Mouse (Mus musculus): ENCODE measurements around the gene Ddx46. TPM values are rescaled to one million over a fixed set of nuclear protein-coding genes. Genes with fewer than 3 reads are reported as not detected.
"Not testable (repeated sequence)": the region's sequence is repeated elsewhere in the genome, so short reads cannot be mapped to it uniquely, and the experiment has no call there.

The Ddx46 gene
- polyA plus RNA-seq, 1 experiment from 2014 or later, result 33.5 TPM

- H3K4me1 ChIP-seq (replicated peaks), result no peaks in the 10 kb centered on the region; the same call in 1 of the 2 replicates
- no peak overlapping the region for H3K4me2 ChIP-seq (replicated peaks)
- peaks cover 82% of the 10 kb centered on the region for H3K36me3 ChIP-seq
- H3K9me3 ChIP-seq, result no peaks in the 10 kb centered on the region
- WGBS, result 89% methylated on average over 2 of the region's 2 CpGs
- H3K9ac ChIP-seq (replicated peaks), result no peak overlapping the region
- no peak overlapping the region for H3K4me3 ChIP-seq (replicated peaks)
- no peak for ATAC-seq
- H3K27ac ChIP-seq, result no peak overlapping the region
- no peaks in the 10 kb centered on the region for H3K27me3 ChIP-seq
Observed at GRCm38 (mm10) chr13:55607624-55608006, 27.2 kb upstream of the Ddx46 start.

DNA sequence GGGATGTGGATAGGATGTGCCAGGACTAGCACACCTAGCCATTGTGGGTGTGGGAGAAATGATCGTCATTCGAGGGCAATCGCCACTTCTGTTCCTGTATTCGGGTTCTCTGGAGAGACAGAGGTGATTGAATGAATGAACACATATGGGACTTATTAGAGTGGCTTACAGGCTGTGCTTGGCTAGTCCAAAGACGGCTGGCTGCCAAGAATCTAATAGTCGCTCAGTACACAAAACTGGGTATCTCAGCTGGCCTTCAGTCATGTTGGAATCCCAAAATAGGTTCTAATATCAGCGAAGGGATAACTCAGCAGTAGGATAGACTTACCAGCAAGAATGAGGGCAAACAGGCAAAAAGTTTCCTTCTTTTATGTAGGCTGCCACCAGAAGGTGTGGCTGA, 22.8 kb upstream of the Ddx46 start:
- peaks cover 56% of the 10 kb centered on the region for H3K36me3 ChIP-seq
- ATAC-seq, result no peak
- H3K4me3 ChIP-seq (replicated peaks), result no peak overlapping the region
- no peak overlapping the region for H3K27ac ChIP-seq
- H3K4me2 ChIP-seq (replicated peaks), result no peak overlapping the region
- 95% methylated on average over 7 of the region's 7 CpGs for WGBS
- no peak overlapping the region; the same call in 1 of the 2 replicates for H3K9ac ChIP-seq (replicated peaks)
- H3K27me3 ChIP-seq, result no peaks in the 10 kb centered on the region
- no peaks in the 10 kb centered on the region for H3K9me3 ChIP-seq
- H3K4me1 ChIP-seq (replicated peaks), result no peaks in the 10 kb centered on the region

DNA sequence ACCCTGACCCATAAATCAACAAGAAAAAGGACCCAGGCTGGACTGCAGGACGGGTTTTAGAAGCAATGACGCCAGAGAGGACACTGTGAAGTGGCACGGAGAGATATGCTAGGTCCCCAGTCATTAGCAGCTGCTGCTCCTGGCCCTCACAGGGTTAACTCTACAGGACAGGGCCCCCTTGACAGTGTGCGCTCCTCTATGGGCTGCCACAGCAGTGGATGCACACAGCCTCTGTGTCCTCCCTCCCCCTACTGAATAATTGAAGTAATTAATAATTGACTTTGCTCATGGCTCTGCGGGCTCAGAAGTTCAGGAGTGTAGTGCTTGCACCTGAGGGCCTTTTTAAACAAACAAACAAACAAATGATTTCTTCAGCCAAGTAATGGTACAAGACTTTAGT, 21.4 kb upstream of the Ddx46 start:
- WGBS, result 55% methylated on average over 5 of the region's 5 CpGs
- ATAC-seq, result no peak
- Histone ChIP-seq H3K27me3 (no peaks in the 10 kb centered on the region), H3K27ac (no peak overlapping the region), H3K4me1 (replicated peaks) (no peaks in the 10 kb centered on the region), H3K9me3 (no peaks in the 10 kb centered on the region), H3K4me3 (replicated peaks) (no peak overlapping the region), H3K4me2 (replicated peaks) (no peak overlapping the region), H3K36me3 (peaks cover 41% of the 10 kb centered on the region), H3K9ac (replicated peaks) (no peak overlapping the region)

DNA sequence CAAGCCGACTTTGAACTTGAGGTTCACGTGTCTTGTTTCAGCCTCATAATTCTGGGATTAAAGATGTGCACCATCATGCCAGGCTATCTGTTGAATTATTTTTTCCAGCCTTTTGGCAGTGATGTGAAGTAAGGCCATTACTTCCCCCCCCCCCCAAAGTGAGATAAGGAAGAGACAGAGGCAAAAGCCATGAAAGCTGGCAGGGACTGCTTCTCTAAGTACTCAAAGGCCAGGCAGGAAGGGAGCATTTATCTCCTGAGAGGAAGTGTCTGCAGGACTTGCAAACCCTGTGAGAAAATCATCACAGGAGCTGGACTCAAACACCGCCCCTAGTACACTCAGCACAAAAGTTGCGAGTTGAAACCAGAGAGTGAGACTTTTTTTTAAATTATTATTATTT, 15.5 kb upstream of the Ddx46 start:
- no peaks in the 10 kb centered on the region for H3K9me3 ChIP-seq
- no peaks in the 10 kb centered on the region for H3K27me3 ChIP-seq
- 0 out of 2 replicates have a peak, but pooled peaks cover 3% of the 10 kb centered on the region for H3K36me3 ChIP-seq
- no peak overlapping the region for H3K9ac ChIP-seq (replicated peaks)
- no peak for ATAC-seq
- H3K4me1 ChIP-seq (replicated peaks), result peaks cover 16% of the 10 kb centered on the region
- no peak overlapping the region for H3K4me3 ChIP-seq (replicated peaks)
- H3K27ac ChIP-seq, result no peak overlapping the region
- 94% methylated on average over 4 of the region's 4 CpGs for WGBS
- H3K4me2 ChIP-seq (replicated peaks), result no peak overlapping the region

- H3K4me2 ChIP-seq (replicated peaks), result no peak overlapping the region
- no peak overlapping the region for H3K27ac ChIP-seq
- H3K4me3 ChIP-seq (replicated peaks), result no peak overlapping the region
- H3K27me3 ChIP-seq, result no peaks in the 10 kb centered on the region
- no peaks in the 10 kb centered on the region for H3K9me3 ChIP-seq
- no peak overlapping the region for H3K9ac ChIP-seq (replicated peaks)
- ATAC-seq, result no peak
- peaks cover 5% of the 10 kb centered on the region; the same call in 1 of the 2 replicates for H3K36me3 ChIP-seq
- H3K4me1 ChIP-seq (replicated peaks), result peaks cover 24% of the 10 kb centered on the region
- 75% methylated on average over 2 of the region's 2 CpGs for WGBS
Observed at GRCm38 (mm10) chr13:55620275-55620674, 14.6 kb upstream of the Ddx46 start.

DNA sequence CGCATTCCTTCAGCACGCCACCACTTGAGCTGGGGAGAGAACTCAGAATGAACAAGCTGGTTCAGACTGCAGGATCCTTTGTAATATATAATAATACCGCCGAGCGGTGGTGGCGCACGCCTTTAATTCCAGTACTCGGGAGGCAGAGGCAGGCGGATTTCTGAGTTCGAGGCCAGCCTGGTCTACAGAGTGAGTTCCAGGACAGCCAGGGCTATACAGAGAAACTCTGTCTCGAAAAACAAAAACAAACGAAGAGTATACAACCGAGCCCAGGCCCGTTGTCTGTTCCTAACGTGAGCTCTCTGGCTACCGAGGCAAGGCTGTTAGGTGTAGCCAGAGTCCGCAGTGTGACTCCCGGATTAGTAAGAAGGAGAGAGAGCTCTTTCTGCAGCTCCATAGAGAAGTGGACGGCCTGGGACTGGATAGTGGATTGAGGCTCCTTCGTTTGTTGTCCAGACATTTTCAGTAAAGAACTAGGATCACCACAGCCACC, 12.6 kb upstream of the Ddx46 start:
- peak overlapping the region; percentile 94 for H3K27ac ChIP-seq
- 24% methylated on average over 20 of the region's 20 CpGs for WGBS
- peak overlapping the region; percentile 66 for H3K4me2 ChIP-seq (replicated peaks)
- H3K4me3 ChIP-seq (replicated peaks), result peak overlapping the region; percentile 73
- H3K36me3 ChIP-seq, result peaks cover 17% of the 10 kb centered on the region
- peaks cover 32% of the 10 kb centered on the region for H3K4me1 ChIP-seq (replicated peaks)
- peak overlapping the region; percentile 83 for H3K9ac ChIP-seq (replicated peaks)
- not testable (repeated sequence) for H3K9me3 ChIP-seq, H3K27me3 ChIP-seq, ATAC-seq

DNA sequence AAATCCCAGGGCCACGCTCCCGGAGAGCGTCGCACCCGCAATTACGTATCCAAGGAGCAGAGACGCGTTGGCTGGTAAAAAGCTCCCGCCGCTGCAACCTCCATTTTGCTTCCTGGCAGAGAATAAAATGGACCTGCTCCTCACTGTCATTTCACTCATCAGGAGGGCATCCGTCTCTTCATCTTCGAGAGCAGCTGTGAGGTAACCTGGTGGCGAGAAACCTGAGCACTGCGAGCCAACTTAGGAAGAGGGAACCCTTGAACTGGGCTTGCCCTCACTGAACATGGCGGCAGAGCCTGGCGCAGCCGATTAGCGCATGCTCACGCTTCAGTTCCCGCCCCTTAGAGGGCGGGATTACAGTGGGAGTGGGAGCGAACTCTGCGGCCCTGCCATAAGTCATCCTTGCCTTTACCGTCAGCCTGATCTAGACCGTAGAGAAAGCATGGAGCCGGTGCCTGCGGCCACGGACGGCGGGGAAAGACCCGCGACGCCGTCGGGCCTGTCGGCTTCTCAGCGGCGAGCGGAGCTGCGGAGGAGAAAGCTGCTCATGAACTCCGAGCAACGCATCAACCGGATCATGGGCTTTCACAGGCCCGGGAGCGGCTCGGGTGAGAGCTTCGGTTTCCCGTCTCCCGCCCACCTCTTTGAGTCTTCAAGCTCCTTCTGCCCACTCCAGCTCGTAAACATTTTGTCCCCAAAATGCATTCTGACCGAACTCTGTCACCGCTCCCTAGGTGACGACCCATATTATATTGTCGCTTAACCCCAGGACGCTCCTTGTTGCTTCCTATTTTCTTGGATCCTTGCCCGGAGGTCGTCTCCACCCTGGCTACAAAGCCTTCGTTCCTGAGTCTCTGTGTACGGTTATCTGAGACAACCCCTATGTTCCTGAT, 11.9 kb upstream of the Ddx46 start, which contains the start of gene Caml:
Gene Caml, plus strand, starts transcription at position 357 of the 893 bp plus-strand sequence.
- peak; percentile 98 for ATAC-seq
- no peaks in the 10 kb centered on the region for H3K9me3 ChIP-seq
- peaks cover 22% of the 10 kb centered on the region for H3K36me3 ChIP-seq
- H3K4me1 ChIP-seq (replicated peaks), result peaks cover 32% of the 10 kb centered on the region
- WGBS, result under 1% methylated on average over 59 of the region's 59 CpGs
- H3K4me2 ChIP-seq (replicated peaks), result peak within 1 kb of the TSS; percentile 66
- H3K4me3 ChIP-seq (replicated peaks), result peak within 1 kb of the TSS; percentile 73
- H3K9ac ChIP-seq (replicated peaks), result peak within 1 kb of the TSS; percentile 83
- H3K27ac ChIP-seq, result peak within 1 kb of the TSS; percentile 94
- no peaks in the 10 kb centered on the region for H3K27me3 ChIP-seq

DNA sequence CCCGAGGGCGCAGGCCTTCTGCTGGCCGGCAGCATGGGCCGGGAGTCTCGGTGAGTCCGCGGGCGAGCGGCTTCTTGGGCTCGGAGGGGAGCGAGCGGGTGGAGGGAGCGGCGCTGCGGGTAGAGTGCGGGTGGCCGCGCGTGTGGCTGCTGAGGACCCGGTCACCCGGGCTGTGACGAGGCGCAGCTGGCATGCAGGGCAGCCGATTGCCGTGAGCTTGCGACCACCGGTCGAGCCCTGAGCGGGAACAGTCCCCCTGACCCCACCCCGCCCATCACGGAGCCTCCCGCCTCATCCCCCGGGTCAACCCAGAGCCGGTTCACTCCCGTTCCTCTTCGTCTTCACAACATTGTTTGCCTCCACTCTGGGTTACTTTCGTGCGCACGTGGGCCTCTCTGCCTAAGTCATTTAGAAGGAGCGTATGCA, 332 bp downstream of the Ddx46 start:
- Histone ChIP-seq H3K9ac (replicated peaks) (peak overlapping the region; percentile 92), H3K4me2 (replicated peaks) (peak overlapping the region; percentile 90), H3K4me1 (replicated peaks) (peaks cover 23% of the 10 kb centered on the region), H3K27ac (peak overlapping the region; percentile 58), H3K36me3 (peaks cover 52% of the 10 kb centered on the region), H3K9me3 (no peaks in the 10 kb centered on the region), H3K4me3 (replicated peaks) (peak overlapping the region; percentile 99), H3K27me3 (no peaks in the 10 kb centered on the region)
- WGBS, result 1% methylated on average over 36 of the region's 40 CpGs
- ATAC-seq, result peak; percentile 79

GRCm38 (mm10) chr13:55636185-55636983, 1.6 kb downstream of the Ddx46 start:
- peak overlapping the region; percentile 99; the same call in 1 of the 2 replicates for H3K4me3 ChIP-seq (replicated peaks)
- no peaks in the 10 kb centered on the region for H3K9me3 ChIP-seq
- peaks cover 23% of the 10 kb centered on the region for H3K4me1 ChIP-seq (replicated peaks)
- peaks cover 49% of the 10 kb centered on the region for H3K36me3 ChIP-seq
- 91% methylated on average over 14 of the region's 14 CpGs for WGBS
- no peak overlapping the region for H3K27ac ChIP-seq
- H3K4me2 ChIP-seq (replicated peaks), result peak overlapping the region; percentile 90
- no peak for ATAC-seq
- H3K27me3 ChIP-seq, result no peaks in the 10 kb centered on the region
- H3K9ac ChIP-seq (replicated peaks), result no peak overlapping the region

GRCm38 (mm10) chr13:55640480-55640879, 5.7 kb downstream of the Ddx46 start:
- peak; percentile 27; the same call in 1 of the 2 replicates for ATAC-seq
- Histone ChIP-seq H3K36me3 (peaks cover 43% of the 10 kb centered on the region), H3K4me1 (replicated peaks) (peaks cover 15% of the 10 kb centered on the region)
- H3K9me3 ChIP-seq; H3K27ac ChIP-seq; H3K27me3 ChIP-seq; H3K4me3 ChIP-seq (replicated peaks); H3K9ac ChIP-seq (replicated peaks); H3K4me2 ChIP-seq (replicated peaks): not testable (repeated sequence)
- WGBS, result 65% methylated on average over 8 of the region's 8 CpGs

- no peak for ATAC-seq
- Histone ChIP-seq H3K9ac (replicated peaks) (no peak overlapping the region), H3K4me3 (replicated peaks) (no peak overlapping the region), H3K9me3 (no peaks in the 10 kb centered on the region), H3K27ac (no peak overlapping the region), H3K4me1 (replicated peaks) (no peaks in the 10 kb centered on the region), H3K4me2 (replicated peaks) (no peak overlapping the region), H3K27me3 (no peaks in the 10 kb centered on the region), H3K36me3 (peaks cover 67% of the 10 kb centered on the region)
- WGBS, result 83% methylated on average over 2 of the region's 2 CpGs
Observed at GRCm38 (mm10) chr13:55644525-55644924, 9.7 kb downstream of the Ddx46 start.

DNA sequence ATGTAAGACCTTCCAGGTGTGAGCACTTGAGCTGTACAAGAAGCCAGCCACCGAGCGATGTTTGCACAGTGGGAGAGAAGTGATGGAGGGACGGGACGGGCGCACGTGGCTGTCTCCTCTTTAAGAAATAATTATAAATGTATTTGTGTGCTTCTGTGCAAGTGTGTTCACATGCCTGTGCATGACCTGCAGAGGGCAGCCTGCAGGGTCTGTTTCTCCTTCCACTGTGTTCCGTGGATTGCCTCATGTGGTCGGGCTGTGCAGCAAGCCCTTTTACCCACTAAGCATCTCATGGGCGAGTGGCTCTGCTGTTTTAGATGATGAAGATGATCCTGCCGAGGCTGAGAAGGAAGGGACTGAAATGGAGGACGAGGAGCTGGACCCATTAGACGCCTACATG, 15.3 kb downstream of the Ddx46 start:
- H3K27me3 ChIP-seq, result no peaks in the 10 kb centered on the region
- no peaks in the 10 kb centered on the region for H3K9me3 ChIP-seq
- H3K4me3 ChIP-seq (replicated peaks), result no peak overlapping the region
- no peak overlapping the region for H3K9ac ChIP-seq (replicated peaks)
- no peak for ATAC-seq
- no peak overlapping the region for H3K27ac ChIP-seq
- H3K4me2 ChIP-seq (replicated peaks), result no peak overlapping the region
- H3K4me1 ChIP-seq (replicated peaks), result no peaks in the 10 kb centered on the region
- WGBS, result 88% methylated on average over 12 of the region's 12 CpGs
- H3K36me3 ChIP-seq, result peaks cover 99% of the 10 kb centered on the region

Data from midbrain, embryonic 13.5 days (tissue).